Mouse (Mus musculus) adrenal gland, postnatal 10 days (tissue): ENCODE results near the gene Ms4a4c. TPM values are rescaled to one million over a fixed set of nuclear protein-coding genes. Genes with fewer than 3 reads are reported as not detected.
"Not testable (repeated sequence)": the region's sequence is repeated elsewhere in the genome, so short reads cannot be mapped to it uniquely, and the experiment has no call there.

Experiments
- DNase-seq: peaks from one replicate; pipeline ENCODE4 v3.0.0; 2021; ENCODE audit warnings: mixed read lengths
- long read RNA-seq, 2 experiments: library from polyadenylated mRNA; stranded (forward); transcript quantifications; one replicate each; pipeline ENCODE4 v2.0.0; 2021
- total RNA-seq, 2 experiments: library from RNA; stranded (reverse); gene quantifications; 2 replicates each; pipeline ENCODE4 v1.2.3; 2021

The Ms4a4c gene
- 1 to 10 TPM; 1.3 to 1.5 TPM for total RNA-seq
- long read RNA-seq, experiment 1, partial matches to known transcripts: 1 of 3 reads
- long read RNA-seq, experiment 1, other reads (novel, unspliced or antisense): 1 of 3 reads
- long read RNA-seq, experiment 2: 0 reads

GRCm38 (mm10) chr19:11404527-11404926 is at the start of gene Ms4a4c:
Ms4a4c (plus strand) TSS chr19:11404770.
- DNase-seq: no peak

GRCm38 (mm10) chr19:11355730-11356129 is 48.8 kb upstream of the Ms4a4c start:
- DNase-seq: no peak

GRCm38 (mm10) chr19:11360106-11360505 is 44.5 kb upstream of the Ms4a4c start:
- DNase-seq: no peak

DNA sequence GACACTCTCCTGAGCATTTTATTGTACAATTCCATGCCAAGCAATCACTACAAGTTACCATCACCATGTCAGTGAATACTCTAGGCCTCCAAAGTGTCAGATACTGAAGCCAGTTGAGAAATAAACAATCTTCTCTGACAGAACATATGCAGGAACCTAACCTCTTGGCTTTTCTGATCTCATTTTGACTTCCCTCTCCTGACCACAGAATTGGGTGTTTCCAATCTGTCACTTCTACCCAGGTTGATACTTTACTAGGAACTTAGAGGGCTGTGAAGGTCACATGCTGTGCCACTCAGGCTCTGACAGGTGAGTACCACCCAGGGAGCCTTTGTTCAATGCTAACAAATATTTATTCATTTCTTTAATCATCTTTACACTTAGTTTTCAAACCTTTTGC is 42.6 kb upstream of the Ms4a4c start:
- DNase-seq: no peak

GRCm38 (mm10) chr19:11368310-11368709 is 36.3 kb upstream of the Ms4a4c start:
- no peak for DNase-seq

DNA sequence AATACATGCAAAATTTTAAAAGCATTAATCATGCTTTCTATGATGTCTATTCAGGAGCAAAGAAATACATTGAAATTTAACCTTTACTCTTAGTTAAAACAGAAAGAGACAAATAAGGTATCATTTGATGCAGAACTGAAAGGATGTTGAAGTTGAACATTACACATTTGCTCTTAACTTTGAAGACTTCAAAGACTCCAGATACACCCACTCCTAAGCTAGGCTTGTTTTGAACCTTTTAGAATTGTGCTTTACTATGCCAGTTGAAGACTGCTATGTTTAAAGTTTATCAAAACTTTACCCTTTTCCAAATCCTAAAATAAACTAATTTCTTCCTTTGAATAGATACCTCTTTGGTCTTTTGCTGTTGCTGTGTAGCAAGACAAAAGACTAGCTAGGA is 33.4 kb upstream of the Ms4a4c start:
- DNase-seq: no peak

DNA sequence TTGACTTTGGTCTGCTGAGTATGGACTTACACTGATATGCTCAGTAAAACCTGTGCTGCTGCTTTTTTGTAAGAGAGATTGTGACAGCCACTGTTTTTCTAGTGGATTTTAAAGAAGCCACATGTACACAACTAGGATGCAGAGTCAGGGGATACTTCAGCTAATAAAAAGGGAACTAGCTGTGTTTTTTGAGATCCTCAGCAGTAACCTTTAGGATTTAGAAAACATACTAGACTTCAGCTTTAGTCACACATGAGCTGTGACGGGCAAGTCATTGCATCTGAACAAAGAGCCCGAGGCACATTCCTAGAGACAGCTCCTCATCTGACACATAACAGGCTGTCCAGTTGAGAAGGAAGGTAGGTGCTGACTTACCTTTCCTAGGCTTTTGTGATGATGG is 29.3 kb upstream of the Ms4a4c start, which contains the start of gene Ms4a4a:
Gene Ms4a4a (plus strand): TSS at position 251 of the 400 bp plus-strand sequence.
- no peak for DNase-seq

GRCm38 (mm10) chr19:11376399-11376798 is 28.2 kb upstream of the Ms4a4c start:
- DNase-seq: no peak

DNA sequence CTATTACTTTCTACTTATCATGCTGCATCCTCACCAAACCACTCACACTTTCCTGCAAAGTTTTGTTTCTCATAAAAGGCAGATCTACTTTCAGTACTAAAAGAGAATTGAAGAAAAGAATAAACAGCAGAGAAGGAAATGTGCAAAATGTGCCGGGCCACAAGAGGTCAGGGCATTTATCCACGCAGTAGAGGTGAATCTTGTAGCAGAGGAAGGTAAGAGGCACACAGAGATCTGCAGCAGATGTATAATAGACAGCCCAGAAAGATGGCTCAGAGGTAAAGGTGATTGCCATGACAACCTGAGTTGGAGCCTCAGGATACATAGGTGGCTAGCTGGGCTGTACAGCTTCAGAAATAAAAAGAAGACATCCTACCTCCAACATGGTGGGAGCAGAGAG is 17.5 kb upstream of the Ms4a4c start:
- no peak for DNase-seq

DNA sequence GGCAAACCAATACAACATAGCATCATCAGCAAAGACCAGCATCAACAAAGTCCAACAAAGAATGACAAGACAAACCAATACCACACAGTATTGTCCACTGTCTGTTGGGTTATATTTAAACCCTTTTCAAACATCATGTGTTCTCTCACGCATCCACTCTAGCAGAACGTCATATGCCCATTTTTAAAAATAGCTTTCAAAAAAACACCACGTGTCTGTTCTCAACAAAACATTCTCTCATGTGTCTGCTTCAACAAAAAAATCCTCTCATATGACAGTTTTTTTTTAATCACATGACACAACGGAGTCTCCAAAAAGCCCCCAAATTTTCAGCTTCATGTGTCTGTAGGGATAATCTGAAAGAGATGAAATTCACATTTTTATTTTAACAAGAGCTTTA is 16.9 kb upstream of the Ms4a4c start:
- DNase-seq: no peak

DNA sequence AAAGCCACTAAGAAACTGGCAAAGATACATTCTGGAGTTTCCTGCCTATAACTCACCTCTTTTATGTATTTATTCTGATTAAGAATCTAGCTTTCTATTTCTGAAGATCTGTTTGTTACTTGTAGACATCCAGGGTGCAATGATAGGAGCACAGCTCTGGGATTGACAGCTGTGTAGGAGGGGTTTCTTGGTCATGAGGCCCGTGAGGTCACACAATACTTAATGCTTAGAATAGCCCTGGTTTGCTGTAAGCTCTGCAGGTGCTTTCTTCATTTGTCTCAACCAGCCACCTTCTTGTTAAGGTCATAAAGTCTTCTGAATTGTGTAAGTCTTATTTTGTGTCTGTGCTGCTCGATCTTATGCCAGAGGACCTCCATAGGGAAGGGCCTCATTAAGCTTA is 15.6 kb upstream of the Ms4a4c start:
- no peak for DNase-seq

DNA sequence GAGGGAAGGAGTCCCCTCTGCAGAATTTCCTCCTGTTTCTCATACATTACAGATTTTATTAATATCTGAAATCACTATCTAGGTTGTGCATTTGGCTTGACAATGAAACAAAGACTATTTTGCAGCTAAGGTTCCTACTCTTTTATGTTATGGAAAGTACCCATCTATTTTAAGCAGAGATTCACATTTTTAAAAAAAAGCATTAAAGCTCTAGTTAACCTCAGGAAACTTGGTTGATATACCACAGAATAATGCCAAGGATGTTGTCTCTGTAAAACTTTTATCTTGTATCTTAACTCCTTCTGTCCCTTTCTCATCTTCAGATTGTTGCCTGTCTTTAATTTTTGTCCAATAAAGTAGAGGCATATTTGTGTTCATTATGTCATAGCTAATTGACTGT is 8.8 kb upstream of the Ms4a4c start:
- no peak for DNase-seq

GRCm38 (mm10) chr19:11407428-11407827 is 2.9 kb downstream of the Ms4a4c start:
- DNase-seq: no peak

GRCm38 (mm10) chr19:11408591-11408990 is 4.0 kb downstream of the Ms4a4c start:
- no peak for DNase-seq

DNA sequence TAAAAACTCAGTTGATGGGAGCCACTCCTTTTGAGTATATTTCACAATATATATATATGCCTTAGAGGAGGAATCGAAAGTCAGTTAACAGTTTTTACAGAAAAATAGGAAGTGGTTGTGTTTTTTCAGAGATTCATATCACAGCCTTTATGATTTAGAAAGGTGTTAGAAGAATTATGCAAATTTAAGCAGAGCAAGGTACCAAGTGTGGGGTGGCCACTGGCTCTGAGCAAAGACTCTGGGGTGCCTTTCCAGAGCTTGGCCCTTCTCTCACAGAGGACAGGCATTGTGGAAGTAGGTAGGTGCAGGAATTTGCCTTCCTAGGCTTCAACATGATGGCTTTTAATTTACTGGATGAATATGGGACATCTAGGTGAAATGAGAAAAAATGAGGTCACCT is 7.1 kb downstream of the Ms4a4c start:
- no peak for DNase-seq

GRCm38 (mm10) chr19:11414084-11414483 is 9.5 kb downstream of the Ms4a4c start:
- no peak for DNase-seq

DNA sequence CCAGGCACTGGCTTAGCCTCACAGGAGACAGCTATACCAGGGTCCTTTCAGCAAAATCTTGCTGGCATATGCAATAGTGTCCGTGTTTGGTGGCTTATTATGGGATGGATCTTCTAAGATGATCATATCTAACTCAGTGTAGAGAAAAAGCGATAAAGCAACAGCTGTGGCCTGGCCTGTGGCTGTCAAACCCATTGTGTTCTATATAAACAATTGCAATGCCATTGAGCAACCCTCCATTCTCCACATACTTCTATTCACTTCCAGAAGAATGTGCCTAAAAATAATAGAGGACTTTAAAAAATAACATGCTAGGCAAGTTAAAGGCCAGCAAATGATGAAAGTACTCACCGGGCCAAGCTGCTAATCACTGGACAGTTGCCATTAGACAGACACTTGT is 11.0 kb downstream of the Ms4a4c start:
- no peak for DNase-seq

- DNase-seq: not testable (repeated sequence)
Observed at GRCm38 (mm10) chr19:11418865-11419264, 14.3 kb downstream of the Ms4a4c start.

DNA sequence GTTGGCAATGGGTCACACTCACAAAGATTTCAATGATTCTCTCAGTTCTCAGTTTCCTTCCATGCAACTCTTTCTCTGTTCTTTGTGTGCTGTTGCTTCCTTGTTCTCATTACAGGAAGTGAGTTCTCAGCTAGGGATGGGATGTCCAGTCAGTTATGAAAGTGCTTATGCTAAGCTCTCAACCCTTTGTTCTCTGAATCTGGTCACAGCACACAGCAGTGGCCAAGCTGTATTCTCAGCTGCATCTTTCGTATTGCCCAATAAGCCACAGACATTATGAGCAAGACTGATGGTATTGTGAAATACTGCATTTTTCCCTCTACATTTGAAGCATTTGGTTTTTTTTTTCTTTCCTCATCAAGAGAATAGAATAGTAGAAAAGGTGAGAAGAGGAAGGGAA is 26.6 kb downstream of the Ms4a4c start:
- not testable (repeated sequence) for DNase-seq

GRCm38 (mm10) chr19:11435058-11435834 is 30.7 kb downstream of the Ms4a4c start:
- no peak for DNase-seq

DNA sequence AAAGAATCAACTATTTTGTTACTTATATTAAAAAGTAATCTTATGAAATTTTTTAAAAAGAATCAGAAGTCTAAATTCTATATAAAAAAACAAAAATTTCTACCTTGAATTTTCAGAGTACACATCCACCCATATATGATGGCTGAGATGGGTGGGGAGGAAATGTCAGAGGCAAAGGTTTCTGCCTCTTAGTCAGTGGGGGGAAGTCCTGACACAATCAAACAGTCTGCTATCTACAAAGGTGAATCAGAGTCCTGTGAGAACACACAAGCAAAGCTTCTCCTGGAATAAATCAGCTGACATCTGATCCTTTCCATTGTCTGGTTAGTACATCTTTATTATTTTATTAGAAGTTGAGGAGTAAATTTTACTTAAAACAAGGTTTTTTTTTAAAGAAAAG is 38.8 kb downstream of the Ms4a4c start, which contains the start of gene Ms4a4b:
Gene Ms4a4b (plus strand): TSS at position 216 of the 400 bp plus-strand sequence.
- DNase-seq: no peak

GRCm38 (mm10) chr19:11443964-11444363 is 39.4 kb downstream of the Ms4a4c start:
- DNase-seq: no peak

DNA sequence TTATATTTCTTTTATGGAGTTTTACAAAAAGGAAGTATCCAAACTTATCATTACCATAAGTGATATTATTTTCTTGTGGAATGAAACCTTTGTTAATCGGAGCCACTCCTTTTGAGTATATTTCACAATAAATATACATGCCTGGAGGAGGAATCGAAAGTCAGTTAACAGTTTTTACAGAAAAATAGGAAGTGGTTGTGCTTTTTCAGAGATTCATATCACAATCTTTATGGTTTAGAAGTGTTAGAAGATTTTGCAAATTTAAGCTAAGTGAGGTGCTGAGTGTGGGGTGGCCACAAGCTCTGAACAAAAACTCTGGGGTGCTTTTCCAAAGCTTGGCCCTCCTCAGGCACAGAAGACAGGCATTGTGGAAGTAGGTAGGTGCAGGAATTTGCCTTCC is 42.7 kb downstream of the Ms4a4c start:
- no peak for DNase-seq

GRCm38 (mm10) chr19:11459041-11459440 is 54.5 kb downstream of the Ms4a4c start:
- DNase-seq: not testable (repeated sequence)
